ENCODE assay signal across 14 mouse cellular contexts in the genomic region with DNA sequence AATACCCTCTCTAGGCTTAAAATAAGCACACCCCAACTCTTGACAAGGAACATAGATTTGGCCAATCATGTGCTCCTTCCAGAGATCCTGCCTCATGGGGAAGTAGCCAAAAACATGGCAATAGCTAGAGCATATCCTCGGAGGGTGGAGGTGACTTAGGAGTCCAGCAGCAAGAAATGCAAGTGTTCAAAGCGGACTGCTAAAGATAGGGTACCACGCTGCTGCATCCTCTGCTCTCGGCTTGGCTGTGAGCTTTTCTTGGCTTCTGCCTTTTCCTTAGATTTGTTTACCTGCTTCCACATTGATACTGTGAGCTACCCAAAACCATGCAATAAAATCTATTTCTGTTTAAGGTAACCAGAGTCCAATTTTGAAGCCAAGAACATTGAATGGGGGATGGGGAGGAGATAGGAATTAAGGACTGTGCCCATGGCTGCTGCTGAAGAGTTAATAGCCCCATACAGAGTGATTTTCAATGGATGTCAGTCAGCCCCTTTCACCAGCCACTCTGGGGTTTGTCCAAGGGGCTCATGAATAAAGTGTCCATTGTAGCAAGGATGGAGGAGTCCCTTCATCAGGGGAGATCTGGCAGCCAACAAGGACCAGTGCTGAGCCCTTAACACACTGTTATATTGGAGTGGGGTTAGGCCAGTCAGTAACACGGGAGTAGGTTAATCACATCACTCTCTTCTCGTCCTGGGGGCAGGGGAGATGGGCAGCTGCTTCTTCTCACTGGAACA. TPM values are rescaled to one million over a fixed set of nuclear protein-coding genes. Genes with fewer than 3 reads are reported as not detected.
DNase-seq lines count a peak whose midpoint lies in the region; ATAC-seq lines count a peak whose summit lies in the region.
"Had no signal": no experiment of that assay in that cellular context is flagged by ENCODE, and none has a peak within 500 bp of the region (broad histone marks: within the 10 kb centered on the region; RNA-seq: fewer than 3 reads in every experiment).

No protein-coding gene starts in this region.

- ATAC-seq in forebrain, embryonic 13.5 days, result peak; percentile 87
- peak; percentile 91 for ATAC-seq in hindbrain, embryonic 16.5 days
- ATAC-seq in neural tube, embryonic 13.5 days (ENCODE audit: low read depth), result peak; percentile 80

- H3K4me1 ChIP-seq in forebrain, embryonic 13.5 days, result peaks cover 17% of the 10 kb centered on the region
- H3K4me1 ChIP-seq in hindbrain, embryonic 16.5 days (ENCODE audit: control insufficient read depth, insufficient read depth, low read depth, low read length), result no peaks in the 10 kb centered on the region
- peaks cover 18% of the 10 kb centered on the region for H3K4me1 ChIP-seq in neural tube, embryonic 13.5 days (replicated peaks)
- H3K4me1 ChIP-seq: limb, embryonic 15.5 days; lung, embryonic 15.5 days; stomach, embryonic 15.5 days had no signal

- peak; percentile 13 for DNase-seq in embryo, embryonic 9.5 days (ENCODE audit: extremely low spot score)
- no peak for DNase-seq in left cerebral cortex, adult 11 months (ENCODE audit: low spot score)
- no peak for DNase-seq in ovary, postnatal 14 days (ENCODE audit: low spot score)
- DNase-seq in cerebellum, postnatal 4 days (ENCODE audit: low spot score in 2 of 2), result no peak
- DNase-seq: heart, postnatal 10 days; kidney, adult 11 months; kidney, postnatal 25 days; thymus, postnatal 4 days had no signal

- WGBS in forebrain, embryonic 13.5 days, result 24% methylated on average over 6 of the region's 6 CpGs
- WGBS in hindbrain, embryonic 16.5 days, result 28% methylated on average over 6 of the region's 6 CpGs
- WGBS in neural tube, embryonic 13.5 days, result 47% methylated on average over 6 of the region's 6 CpGs

- peak overlapping the region; percentile 27; the same call in 1 of the 2 replicates for H3K4me2 ChIP-seq in forebrain, embryonic 13.5 days
- no peak overlapping the region for H3K4me2 ChIP-seq in hindbrain, embryonic 16.5 days (ENCODE audit: low read length)
- no peak overlapping the region for H3K4me2 ChIP-seq in neural tube, embryonic 13.5 days
- H3K4me2 ChIP-seq: limb, embryonic 15.5 days; lung, embryonic 15.5 days; stomach, embryonic 15.5 days had no signal

- no peak overlapping the region for H3K4me3 ChIP-seq in forebrain, embryonic 13.5 days
- no peak overlapping the region for H3K4me3 ChIP-seq in hindbrain, embryonic 16.5 days (ENCODE audit: low read length)
- H3K4me3 ChIP-seq in neural tube, embryonic 13.5 days, result no peak overlapping the region
- H3K4me3 ChIP-seq: limb, embryonic 15.5 days; lung, embryonic 15.5 days; stomach, embryonic 15.5 days had no signal

- no peaks in the 10 kb centered on the region for H3K9me3 ChIP-seq in forebrain, embryonic 13.5 days (replicated peaks)
- H3K9me3 ChIP-seq in hindbrain, embryonic 16.5 days (ENCODE audit: control insufficient read depth, low read length), result no peaks in the 10 kb centered on the region
- no peaks in the 10 kb centered on the region for H3K9me3 ChIP-seq in neural tube, embryonic 13.5 days
- H3K9me3 ChIP-seq: limb, embryonic 15.5 days; lung, embryonic 15.5 days; stomach, embryonic 15.5 days had no signal

- no peaks in the 10 kb centered on the region for H3K27me3 ChIP-seq in forebrain, embryonic 13.5 days
- H3K27me3 ChIP-seq in hindbrain, embryonic 16.5 days (replicated peaks; ENCODE audit: control insufficient read depth, insufficient read depth, low read length), result no peaks in the 10 kb centered on the region; the same call in 1 of the 2 replicates
- no peaks in the 10 kb centered on the region for H3K27me3 ChIP-seq in neural tube, embryonic 13.5 days
- H3K27me3 ChIP-seq: limb, embryonic 15.5 days; lung, embryonic 15.5 days; stomach, embryonic 15.5 days had no signal

- H3K36me3 ChIP-seq in forebrain, embryonic 13.5 days (ENCODE audit: poor library complexity, severe bottlenecking), result no peaks in the 10 kb centered on the region
- no peaks in the 10 kb centered on the region for H3K36me3 ChIP-seq in hindbrain, embryonic 16.5 days (ENCODE audit: control insufficient read depth, insufficient read depth, low read length)
- no peaks in the 10 kb centered on the region for H3K36me3 ChIP-seq in neural tube, embryonic 13.5 days
- H3K36me3 ChIP-seq: limb, embryonic 15.5 days; lung, embryonic 15.5 days; stomach, embryonic 15.5 days had no signal

- H3K9ac ChIP-seq in forebrain, embryonic 13.5 days, result 0 out of 2 replicates have a peak overlapping the region, but pooled peaks have one; percentile 21
- no peak overlapping the region for H3K9ac ChIP-seq in hindbrain, embryonic 16.5 days (ENCODE audit: low read depth, low read length)
- H3K9ac ChIP-seq in neural tube, embryonic 13.5 days, result no peak overlapping the region
- H3K9ac ChIP-seq: limb, embryonic 15.5 days; lung, embryonic 15.5 days; stomach, embryonic 15.5 days had no signal

- no peak overlapping the region; the same call in 1 of the 2 replicates for H3K27ac ChIP-seq in forebrain, embryonic 13.5 days
- H3K27ac ChIP-seq in hindbrain, embryonic 16.5 days (ENCODE audit: low read depth, low read length), result no peak overlapping the region
- peak overlapping the region; percentile 38; the same call in 1 of the 2 replicates for H3K27ac ChIP-seq in neural tube, embryonic 13.5 days (replicated peaks)
- H3K27ac ChIP-seq: limb, embryonic 15.5 days; lung, embryonic 15.5 days; stomach, embryonic 15.5 days had no signal

RNA-seq across cellular contexts. Expression of a gene that starts 10.1 kb away (rescaled TPM):
- 42.8 and 49.8 TPM in 2 replicates for polyA plus RNA-seq in forebrain, embryonic 13.5 days (2015; fragmentation: Nextera tagmentation; extraction: Ambion mirVana)
- polyA plus RNA-seq in hindbrain, embryonic 16.5 days (2015; fragmentation: Nextera tagmentation; extraction: Ambion mirVana), result 40.7 and 44.6 TPM in 2 replicates
- polyA plus RNA-seq in neural tube, embryonic 13.5 days (2015; fragmentation: Nextera tagmentation; extraction: Ambion mirVana), result 45.3 and 48.7 TPM in 2 replicates
